Mouse (Mus musculus) urinary bladder, postnatal 10 days (tissue): Measurements from ENCODE around the gene Strada.
"Not testable (repeated sequence)": the region's sequence is repeated elsewhere in the genome, so short reads cannot be mapped to it uniquely, and the experiment has no call there.

Experiments
- DNase-seq: peaks from one replicate; pipeline ENCODE4 v3.0.0; 2022; ENCODE audit warnings: low spot score

The Strada gene

GRCm38 (mm10) chr11:106156257-106156656, 45.7 kb downstream of the Strada start:
- no peak for DNase-seq

- no peak for DNase-seq
These were observed 46.2 kb downstream of the Strada start for GRCm38 (mm10) chr11:106155761-106156160.

- no peak for DNase-seq
These were observed 47.2 kb downstream of the Strada start for GRCm38 (mm10) chr11:106154770-106155169.

GRCm38 (mm10) chr11:106154091-106154490, 47.9 kb downstream of the Strada start:
- DNase-seq = no peak

- DNase-seq = no peak
These were observed 49.8 kb downstream of the Strada start for GRCm38 (mm10) chr11:106152132-106152531.

- no peak for DNase-seq
These were observed 50.7 kb downstream of the Strada start for GRCm38 (mm10) chr11:106151219-106151618.

GRCm38 (mm10) chr11:106134580-106135528, 67.1 kb downstream of the Strada start:
- DNase-seq = peak; percentile 34

- no peak for DNase-seq
These were observed 69.5 kb downstream of the Strada start for GRCm38 (mm10) chr11:106132516-106132915.

GRCm38 (mm10) chr11:106129477-106129876, 72.5 kb downstream of the Strada start:
- DNase-seq = no peak

- DNase-seq = not testable (repeated sequence)
These were observed 75.1 kb downstream of the Strada start for GRCm38 (mm10) chr11:106126727-106127373.

GRCm38 (mm10) chr11:106125827-106126226, 76.1 kb downstream of the Strada start:
- no peak for DNase-seq

GRCm38 (mm10) chr11:106124784-106125183, 77.2 kb downstream of the Strada start:
- DNase-seq = no peak

- DNase-seq = no peak
These were observed 79.2 kb downstream of the Strada start for GRCm38 (mm10) chr11:106122736-106123135.

GRCm38 (mm10) chr11:106122221-106122620, 79.7 kb downstream of the Strada start:
- no peak for DNase-seq
